Mouse (Mus musculus): ENCODE measurements around the gene Oxct2b. TPM values are rescaled to one million over a fixed set of nuclear protein-coding genes. Genes with fewer than 3 reads are reported as not detected.
"Not testable (repeated sequence)": the region's sequence is repeated elsewhere in the genome, so short reads cannot be mapped to it uniquely, and the experiment has no call there.

The Oxct2b gene
- total and polyA plus RNA-seq, 3 experiments = 0.02 TPM; not detected in 2

- Histone ChIP-seq H3K9me3 (replicated peaks) (no peaks in the 10 kb centered on the region), H3K27me3 (ENCODE audit: insufficient read depth, low read length) (peaks cover 12% of the 10 kb centered on the region; the same call in 1 of the 2 replicates), H3K36me3 (replicated peaks) (no peaks in the 10 kb centered on the region), H3K4me3 (ENCODE audit: low read depth, low read length) (no peak overlapping the region), H3K4me1 (ENCODE audit: insufficient read depth, low read depth, low read length) (no peaks in the 10 kb centered on the region; the same call in 1 of the 2 replicates)
- TF ChIP-seq CTCF (IDR thresholded peaks at IDR 0.05; ENCODE audit: low read depth, low read length) = no peak
- no peak for DNase-seq (ENCODE audit: low spot score)
- no peak for ATAC-seq (ENCODE audit: extremely low read depth, insufficient number of reproducible peaks, low FRiP score, poor library complexity, severe bottlenecking)
Measured at GRCm38 (mm10) chr4:123108056-123108455, 8.0 kb upstream of the Oxct2b start.

- TF ChIP-seq TAL1 (conservative IDR thresholded peaks at IDR 0.05; ENCODE audit: low read depth, low read length) = no peak
- TF ChIP-seq GATA1 (IDR thresholded peaks at IDR 0.05; ENCODE audit: borderline replicate concordance, low read length) = no peak
- TF ChIP-seq GATA2 (IDR thresholded peaks at IDR 0.05; ENCODE audit: borderline replicate concordance, low read depth, low read length) = no peak
- no peak for TF ChIP-seq CTCF (IDR thresholded peaks at IDR 0.05; ENCODE audit: low read depth, low read length)
- TF ChIP-seq POLR2AphosphoS5 (IDR thresholded peaks at IDR 0.05; ENCODE audit: insufficient replicate concordance, low read depth, low read length) = no peak
- Histone ChIP-seq H3K4me1 (ENCODE audit: insufficient read depth, low read depth, low read length) (no peaks in the 10 kb centered on the region; the same call in 1 of the 2 replicates), H3K27me3 (ENCODE audit: insufficient read depth, low read length) (peaks cover 14% of the 10 kb centered on the region; the same call in 1 of the 2 replicates), H3K36me3 (replicated peaks) (no peaks in the 10 kb centered on the region), H3K9me3 (replicated peaks) (no peaks in the 10 kb centered on the region), H3K4me3 (ENCODE audit: low read depth, low read length) (no peak overlapping the region)
- ATAC-seq (ENCODE audit: extremely low read depth, insufficient number of reproducible peaks, low FRiP score, poor library complexity, severe bottlenecking) (no peak), DNase-seq (ENCODE audit: low spot score) (no peak)
Measured at GRCm38 (mm10) chr4:123110751-123111150, 5.3 kb upstream of the Oxct2b start.

- not testable (repeated sequence) for DNase-seq (ENCODE audit: low spot score); ATAC-seq (ENCODE audit: extremely low read depth, insufficient number of reproducible peaks, low FRiP score, poor library complexity, severe bottlenecking); H3K4me1 ChIP-seq (ENCODE audit: insufficient read depth, low read depth, low read length); H3K9me3 ChIP-seq (replicated peaks); H3K4me3 ChIP-seq (ENCODE audit: low read depth, low read length); H3K36me3 ChIP-seq (replicated peaks)
- peaks cover 14% of the 10 kb centered on the region; the same call in 1 of the 2 replicates for H3K27me3 ChIP-seq (ENCODE audit: insufficient read depth, low read length)
Measured at GRCm38 (mm10) chr4:123111275-123111983, 4.6 kb upstream of the Oxct2b start.

GRCm38 (mm10) chr4:123112216-123112764, 3.8 kb upstream of the Oxct2b start:
- Histone ChIP-seq H3K4me1 (ENCODE audit: insufficient read depth, low read depth, low read length) (no peaks in the 10 kb centered on the region; the same call in 1 of the 2 replicates), H3K27me3 (ENCODE audit: insufficient read depth, low read length) (peaks cover 14% of the 10 kb centered on the region; the same call in 1 of the 2 replicates), H3K9me3 (replicated peaks) (peaks cover 8% of the 10 kb centered on the region), H3K4me3 (ENCODE audit: low read depth, low read length) (no peak overlapping the region), H3K36me3 (replicated peaks) (no peaks in the 10 kb centered on the region)
- TF ChIP-seq GATA1 (IDR thresholded peaks at IDR 0.05; ENCODE audit: borderline replicate concordance, low read length) = no peak
- no peak for TF ChIP-seq CTCF (IDR thresholded peaks at IDR 0.05; ENCODE audit: low read depth, low read length)
- no peak for TF ChIP-seq POLR2AphosphoS5 (IDR thresholded peaks at IDR 0.05; ENCODE audit: insufficient replicate concordance, low read depth, low read length)
- no peak for TF ChIP-seq TAL1 (conservative IDR thresholded peaks at IDR 0.05; ENCODE audit: low read depth, low read length)
- TF ChIP-seq GATA2 (IDR thresholded peaks at IDR 0.05; ENCODE audit: borderline replicate concordance, low read depth, low read length) = no peak
- ATAC-seq (ENCODE audit: extremely low read depth, insufficient number of reproducible peaks, low FRiP score, poor library complexity, severe bottlenecking) (no peak), DNase-seq (ENCODE audit: low spot score) (no peak)

GRCm38 (mm10) chr4:123114651-123115050, 1.4 kb upstream of the Oxct2b start:
- DNase-seq (ENCODE audit: low spot score); H3K4me3 ChIP-seq (ENCODE audit: low read depth, low read length); H3K4me1 ChIP-seq (ENCODE audit: insufficient read depth, low read depth, low read length); ATAC-seq (ENCODE audit: extremely low read depth, insufficient number of reproducible peaks, low FRiP score, poor library complexity, severe bottlenecking); H3K9me3 ChIP-seq (replicated peaks); H3K36me3 ChIP-seq (replicated peaks): not testable (repeated sequence)
- H3K27me3 ChIP-seq (ENCODE audit: insufficient read depth, low read length) = peaks cover 11% of the 10 kb centered on the region; the same call in 1 of the 2 replicates

- DNase-seq (ENCODE audit: low spot score); H3K4me1 ChIP-seq (ENCODE audit: insufficient read depth, low read depth, low read length); H3K9me3 ChIP-seq (replicated peaks); H3K36me3 ChIP-seq (replicated peaks); H3K27me3 ChIP-seq (ENCODE audit: insufficient read depth, low read length); ATAC-seq (ENCODE audit: extremely low read depth, insufficient number of reproducible peaks, low FRiP score, poor library complexity, severe bottlenecking); H3K4me3 ChIP-seq (ENCODE audit: low read depth, low read length): not testable (repeated sequence)
Measured at GRCm38 (mm10) chr4:123116640-123117039, 574 bp downstream of the Oxct2b start.

- Histone ChIP-seq H3K4me1 (ENCODE audit: insufficient read depth, low read depth, low read length) (0 out of 2 replicates have a peak, but pooled peaks cover 2% of the 10 kb centered on the region), H3K4me3 (ENCODE audit: low read depth, low read length) (no peak overlapping the region), H3K27me3 (ENCODE audit: insufficient read depth, low read length) (no peaks in the 10 kb centered on the region; the same call in 1 of the 2 replicates), H3K9me3 (replicated peaks) (peaks cover 4% of the 10 kb centered on the region), H3K36me3 (replicated peaks) (peaks cover 45% of the 10 kb centered on the region)
- DNase-seq (ENCODE audit: low spot score) = no peak
- no peak for TF ChIP-seq GATA1 (IDR thresholded peaks at IDR 0.05; ENCODE audit: borderline replicate concordance, low read length)
- ATAC-seq (ENCODE audit: extremely low read depth, insufficient number of reproducible peaks, low FRiP score, poor library complexity, severe bottlenecking) = no peak
Measured at GRCm38 (mm10) chr4:123121286-123121685, 5.2 kb downstream of the Oxct2b start.
